Mouse (Mus musculus) limb, embryonic 12.5 days (tissue): ENCODE data around the gene Ngfr. TPM values are rescaled to one million over a fixed set of nuclear protein-coding genes. Genes with fewer than 3 reads are reported as not detected.

Source experiments
- ATAC-seq: fragments of 200-750 bp; cut with Nextera tagmentation; 2 replicates; pipeline ENCODE4 v1.8.0; 2017; ENCODE audit warnings: low read depth, moderate TSS enrichment; ENCODE audit not compliant: insufficient number of reproducible peaks, insufficient read depth, low FRiP score, low TSS enrichment
- H3K27ac ChIP-seq: fragments of 300-500 bp; sonication (generic); 2 replicates; pipeline ENCODE4 v1.5.1; 2016; ENCODE audit warnings: mild to moderate bottlenecking, moderate library complexity
- H3K27me3 ChIP-seq: fragments of 300-500 bp; sonication (generic); 2 replicates; pipeline ENCODE4 v1.6.1; 2016; ENCODE audit warnings: mild to moderate bottlenecking, moderate library complexity
- H3K36me3 ChIP-seq: fragments of 300-500 bp; sonication (generic); 2 replicates; pipeline ENCODE4 v1.6.1; 2016; ENCODE audit warnings: mild to moderate bottlenecking, moderate library complexity
- H3K4me1 ChIP-seq: fragments of 300-500 bp; sonication (generic); replicated peaks from 2 replicates; pipeline ENCODE4 v1.6.1; 2016
- H3K4me2 ChIP-seq: fragments of 300-500 bp; sonication (generic); 2 replicates; pipeline ENCODE4 v1.6.1; 2016; ENCODE audit warnings: mild to moderate bottlenecking, moderate library complexity
- H3K4me3 ChIP-seq: fragments of 300-500 bp; sonication (generic); replicated peaks from 2 replicates; pipeline ENCODE4 v1.5.1; 2016; ENCODE audit warnings: mild to moderate bottlenecking
- H3K9ac ChIP-seq: fragments of 300-500 bp; sonication (generic); replicated peaks from 2 replicates; pipeline ENCODE4 v1.6.1; 2016; ENCODE audit warnings: mild to moderate bottlenecking, moderate library complexity
- H3K9me3 ChIP-seq: fragments of 300-500 bp; sonication (generic); 2 replicates; pipeline ENCODE4 v1.6.1; 2016; ENCODE audit warnings: mild to moderate bottlenecking, moderate library complexity
- WGBS: fragments of 180-500 bp; shearing (Covaris S2); methylation state at CpG from one replicate; pipeline ENCODE4 v1.1.7; 2016; 5-methylcytosine and 5-hydroxymethylcytosine counted together
- polyA plus RNA-seq: library from polyadenylated mRNA; unstranded; fragments of >200 nt; fragmentation: Nextera tagmentation; extraction: Ambion mirVana; gene quantifications from 2 replicates; pipeline ENCODE4 v1.2.1, GENCODE M21; 2016

Ngfr gene
- 24.3 and 26.7 TPM in 2 replicates for polyA plus RNA-seq

DNA sequence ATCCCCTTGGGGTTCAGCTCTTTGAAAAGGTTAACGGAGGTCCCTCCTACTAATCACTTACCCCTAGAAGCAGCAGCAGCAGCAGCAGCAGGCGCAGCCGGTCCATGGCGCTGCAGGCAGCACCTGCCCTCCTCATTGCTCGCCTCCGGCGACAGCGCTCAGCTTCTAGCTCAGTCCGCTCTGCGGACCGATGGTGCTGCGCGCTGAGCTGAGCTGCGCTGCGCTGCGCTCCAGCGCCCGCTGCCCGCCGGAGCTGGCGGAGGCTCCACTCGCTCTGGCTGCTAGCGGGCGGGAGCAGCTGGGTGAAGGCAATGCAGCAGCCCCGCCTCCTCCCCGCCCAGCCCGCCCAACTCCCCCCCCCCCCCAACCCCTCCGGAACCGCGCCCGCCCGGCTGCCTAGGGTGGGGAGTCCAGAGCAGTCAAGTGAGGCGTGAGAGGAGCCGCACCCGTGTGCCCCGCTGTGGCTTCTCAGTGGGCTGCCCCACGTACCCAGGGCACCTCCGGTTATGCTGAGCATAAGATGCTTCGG, at the start of gene Ngfr:
Ngfr (minus strand) TSS at position 313 of the 529 bp plus-strand sequence.
- ATAC-seq, result peak; percentile 49; the same call in 1 of the 2 replicates
- WGBS, result under 1% methylated on average over 37 of the region's 39 CpGs
- Histone ChIP-seq H3K36me3 (no peaks in the 10 kb centered on the region), H3K4me2 (peak within 1 kb of the TSS; percentile 87), H3K4me1 (peaks cover 68% of the 10 kb centered on the region), H3K9ac (peak within 1 kb of the TSS; percentile 63), H3K27me3 (peaks cover 82% of the 10 kb centered on the region), H3K9me3 (no peaks in the 10 kb centered on the region), H3K4me3 (peak within 1 kb of the TSS; percentile 48), H3K27ac (peak within 1 kb of the TSS; percentile 23; the same call in 1 of the 2 replicates)

- no peaks in the 10 kb centered on the region for H3K36me3 ChIP-seq
- peaks cover 54% of the 10 kb centered on the region for H3K4me1 ChIP-seq
- no peak for ATAC-seq
- no peak overlapping the region for H3K9ac ChIP-seq
- H3K27me3 ChIP-seq, result peaks cover 6% of the 10 kb centered on the region; the same call in 1 of the 2 replicates
- no peak overlapping the region for H3K4me2 ChIP-seq
- H3K9me3 ChIP-seq, result no peaks in the 10 kb centered on the region
- H3K4me3 ChIP-seq, result no peak overlapping the region
- H3K27ac ChIP-seq, result peak overlapping the region; percentile 32
- WGBS, result 20% methylated on average over 2 of the region's 2 CpGs
Observed at GRCm38 (mm10) chr11:95635030-95635429, 47.5 kb upstream of the Ngfr start.

DNA sequence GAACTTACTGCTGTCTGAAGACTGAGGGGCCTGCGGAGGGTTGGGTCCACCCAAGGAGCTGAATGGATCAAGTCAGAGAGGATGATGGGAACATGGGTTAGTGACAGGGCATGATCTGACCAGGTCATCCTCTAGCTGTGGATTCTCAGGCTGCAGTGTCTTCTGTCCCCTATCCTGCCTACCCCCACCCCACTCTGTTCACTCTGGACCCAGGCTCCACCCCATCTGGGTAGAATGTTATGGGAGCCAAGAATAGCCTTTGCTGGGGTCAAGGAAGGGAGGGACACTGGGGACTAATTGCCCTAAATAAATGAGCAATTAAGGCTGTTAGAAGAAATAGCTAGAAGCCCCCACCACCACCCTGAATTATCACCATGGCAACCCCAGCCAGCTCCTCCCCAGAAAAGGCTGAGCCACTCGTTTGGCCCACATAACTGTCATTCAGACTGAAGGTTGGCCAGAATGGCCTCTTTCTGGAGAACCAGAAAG, 46.0 kb upstream of the Ngfr start:
- Histone ChIP-seq H3K36me3 (no peaks in the 10 kb centered on the region), H3K4me3 (no peak overlapping the region), H3K27ac (no peak overlapping the region), H3K9me3 (no peaks in the 10 kb centered on the region), H3K9ac (no peak overlapping the region), H3K4me2 (no peak overlapping the region), H3K27me3 (peaks cover 8% of the 10 kb centered on the region; the same call in 1 of the 2 replicates), H3K4me1 (peaks cover 48% of the 10 kb centered on the region)
- no peak for ATAC-seq
- WGBS, result 59% methylated on average over 2 of the region's 2 CpGs

- ATAC-seq, result no peak
Observed at GRCm38 (mm10) chr11:95632474-95632873, 44.9 kb upstream of the Ngfr start.

DNA sequence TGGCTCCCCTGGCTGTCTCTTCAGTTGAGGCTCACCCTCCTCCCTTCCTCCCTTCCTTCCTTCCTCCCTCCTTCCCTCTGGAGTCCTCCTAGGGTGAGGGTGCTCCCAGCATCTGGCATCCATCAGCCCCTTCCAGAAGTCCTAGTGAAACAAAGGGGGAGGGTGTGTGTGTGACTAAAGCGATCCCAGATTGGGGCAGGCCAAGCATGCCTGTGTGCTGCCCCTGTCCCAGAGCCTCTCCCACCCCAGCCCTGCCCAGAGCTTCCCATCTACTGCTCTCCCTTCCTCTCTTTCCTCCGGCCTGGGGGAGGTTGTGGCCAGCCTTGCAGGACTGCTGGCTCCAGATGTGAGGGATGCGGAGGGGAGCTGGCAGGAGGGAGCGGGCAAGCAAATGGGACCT, 43.8 kb upstream of the Ngfr start:
- Histone ChIP-seq H3K9ac (0 out of 2 replicates have a peak overlapping the region, but pooled peaks have one; percentile 18), H3K4me3 (no peak overlapping the region), H3K4me1 (peaks cover 52% of the 10 kb centered on the region), H3K36me3 (no peaks in the 10 kb centered on the region), H3K27me3 (peaks cover 19% of the 10 kb centered on the region; the same call in 1 of the 2 replicates), H3K4me2 (0 out of 2 replicates have a peak overlapping the region, but pooled peaks have one; percentile 15), H3K27ac (peak overlapping the region; percentile 93), H3K9me3 (no peaks in the 10 kb centered on the region)
- peak; percentile 83; the same call in 1 of the 2 replicates for ATAC-seq
- WGBS, result 20% methylated on average over 4 of the region's 4 CpGs

More at GRCm38 (mm10) chr11:95632474-95632873, 44.9 kb upstream of the Ngfr start:
- H3K4me2 ChIP-seq, result no peak overlapping the region
- WGBS, result 78% methylated on average over 6 of the region's 6 CpGs
- no peaks in the 10 kb centered on the region for H3K9me3 ChIP-seq
- H3K9ac ChIP-seq, result no peak overlapping the region
- peaks cover 48% of the 10 kb centered on the region for H3K4me1 ChIP-seq
- peaks cover 18% of the 10 kb centered on the region; the same call in 1 of the 2 replicates for H3K27me3 ChIP-seq
- no peaks in the 10 kb centered on the region for H3K36me3 ChIP-seq
- peak overlapping the region; percentile 93 for H3K27ac ChIP-seq
- H3K4me3 ChIP-seq, result no peak overlapping the region

DNA sequence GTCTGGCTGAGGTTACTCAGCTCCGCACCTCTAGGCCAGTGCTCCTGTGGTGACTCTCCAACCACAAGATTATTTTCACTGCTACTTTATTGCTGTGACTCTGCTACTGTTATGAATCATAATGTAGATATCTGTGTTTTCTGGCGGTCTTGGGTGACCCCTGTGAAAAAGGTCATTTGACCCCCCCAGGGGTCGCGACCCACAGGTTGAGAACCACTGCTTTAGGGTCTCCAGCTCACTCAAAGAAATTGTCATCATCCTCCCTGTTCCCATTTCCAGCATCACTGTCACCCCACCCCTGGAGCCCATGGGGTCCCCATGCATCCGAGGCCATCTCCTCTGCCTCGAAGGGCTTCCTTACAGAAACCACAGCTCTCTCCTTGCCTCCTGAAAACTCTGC, 43.0 kb upstream of the Ngfr start:
- Histone ChIP-seq H3K4me2 (no peak overlapping the region), H3K36me3 (no peaks in the 10 kb centered on the region), H3K4me1 (peaks cover 52% of the 10 kb centered on the region), H3K4me3 (no peak overlapping the region), H3K9me3 (no peaks in the 10 kb centered on the region), H3K9ac (no peak overlapping the region), H3K27me3 (peaks cover 19% of the 10 kb centered on the region; the same call in 1 of the 2 replicates), H3K27ac (peak overlapping the region; percentile 93)
- 88% methylated on average over 6 of the region's 6 CpGs for WGBS
- ATAC-seq, result no peak

- Histone ChIP-seq H3K36me3 (no peaks in the 10 kb centered on the region), H3K9me3 (no peaks in the 10 kb centered on the region), H3K4me2 (peak overlapping the region; percentile 24), H3K27me3 (peaks cover 23% of the 10 kb centered on the region; the same call in 1 of the 2 replicates), H3K4me3 (no peak overlapping the region), H3K27ac (peak overlapping the region; percentile 50), H3K4me1 (peaks cover 49% of the 10 kb centered on the region), H3K9ac (peak overlapping the region; percentile 18; the same call in 1 of the 2 replicates)
- ATAC-seq, result no peak
- 5% methylated on average over 8 of the region's 8 CpGs for WGBS
Observed at GRCm38 (mm10) chr11:95622426-95622825, 34.9 kb upstream of the Ngfr start.

- H3K9ac ChIP-seq, result peak overlapping the region; percentile 18; the same call in 1 of the 2 replicates
- H3K4me2 ChIP-seq, result peak overlapping the region; percentile 24
- ATAC-seq, result no peak
- H3K9me3 ChIP-seq, result no peaks in the 10 kb centered on the region
- no peak overlapping the region for H3K4me3 ChIP-seq
- 18% methylated on average over 9 of the region's 9 CpGs for WGBS
- peak overlapping the region; percentile 50; the same call in 1 of the 2 replicates for H3K27ac ChIP-seq
- peaks cover 23% of the 10 kb centered on the region; the same call in 1 of the 2 replicates for H3K27me3 ChIP-seq
- H3K36me3 ChIP-seq, result no peaks in the 10 kb centered on the region
- peaks cover 49% of the 10 kb centered on the region for H3K4me1 ChIP-seq
Observed at GRCm38 (mm10) chr11:95621541-95622130, 34.1 kb upstream of the Ngfr start.

- no peak overlapping the region for H3K27ac ChIP-seq
- peaks cover 23% of the 10 kb centered on the region; the same call in 1 of the 2 replicates for H3K27me3 ChIP-seq
- 18% methylated on average over 4 of the region's 4 CpGs for WGBS
- ATAC-seq, result no peak
- peaks cover 53% of the 10 kb centered on the region for H3K4me1 ChIP-seq
- H3K9me3 ChIP-seq, result no peaks in the 10 kb centered on the region
- no peak overlapping the region for H3K9ac ChIP-seq
- H3K4me3 ChIP-seq, result no peak overlapping the region
- H3K4me2 ChIP-seq, result no peak overlapping the region
- no peaks in the 10 kb centered on the region for H3K36me3 ChIP-seq
Observed at GRCm38 (mm10) chr11:95621010-95621409, 33.5 kb upstream of the Ngfr start.

DNA sequence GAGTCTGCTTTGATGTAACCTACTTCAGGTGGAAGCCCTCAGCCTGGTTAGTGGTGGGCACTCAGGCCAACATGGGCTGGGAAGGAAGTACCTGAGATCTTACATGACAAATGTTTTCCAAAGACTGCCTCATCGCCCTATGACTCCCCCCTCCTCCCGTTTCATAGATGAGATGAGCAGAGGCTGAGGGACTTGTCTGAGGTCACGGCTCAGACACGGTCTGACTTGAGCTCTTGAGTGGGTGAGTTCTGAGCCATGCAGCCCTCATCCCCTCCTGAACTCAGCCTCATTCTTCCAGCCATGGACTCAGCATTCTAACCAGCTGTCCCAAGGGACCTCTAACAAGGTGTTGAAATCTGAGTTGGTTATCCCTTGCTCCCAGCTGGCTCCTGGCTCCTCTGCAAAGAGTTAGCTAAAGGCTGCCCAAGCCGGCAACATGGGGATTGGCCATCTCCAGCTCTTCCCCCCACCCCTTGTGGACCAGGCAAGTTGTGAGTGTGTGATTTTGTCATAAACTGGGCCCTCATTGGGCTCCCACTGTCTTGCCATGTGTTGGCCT, 32.4 kb upstream of the Ngfr start:
- H3K36me3 ChIP-seq, result no peaks in the 10 kb centered on the region
- H3K4me2 ChIP-seq, result no peak overlapping the region
- ATAC-seq, result no peak
- H3K4me3 ChIP-seq, result no peak overlapping the region
- 82% methylated on average over 5 of the region's 5 CpGs for WGBS
- H3K4me1 ChIP-seq, result peaks cover 63% of the 10 kb centered on the region
- H3K9ac ChIP-seq, result no peak overlapping the region
- H3K27ac ChIP-seq, result no peak overlapping the region
- H3K27me3 ChIP-seq, result peaks cover 23% of the 10 kb centered on the region; the same call in 1 of the 2 replicates
- no peaks in the 10 kb centered on the region for H3K9me3 ChIP-seq

- Histone ChIP-seq H3K36me3 (no peaks in the 10 kb centered on the region), H3K27me3 (peaks cover 23% of the 10 kb centered on the region; the same call in 1 of the 2 replicates), H3K9ac (no peak overlapping the region), H3K27ac (no peak overlapping the region), H3K4me1 (peaks cover 69% of the 10 kb centered on the region), H3K4me2 (no peak overlapping the region), H3K4me3 (no peak overlapping the region), H3K9me3 (no peaks in the 10 kb centered on the region)
- WGBS, result 31% methylated on average over 3 of the region's 3 CpGs
- ATAC-seq, result no peak
Observed at GRCm38 (mm10) chr11:95619081-95619480, 31.5 kb upstream of the Ngfr start.
